16 mouse cellular contexts compared by ENCODE assay signal in genomic region chr3:81242697-81243590, GRCm38 (mm10).
DNase-seq lines count a peak whose midpoint lies in the region; ATAC-seq lines count a peak whose summit lies in the region.
"Had no signal": no experiment of that assay in that cellular context is flagged by ENCODE, and none has a peak within 500 bp of the region (broad histone marks: within the 10 kb centered on the region; RNA-seq: fewer than 3 reads in every experiment).

No protein-coding gene starts in this region.

- WGBS in hindbrain, embryonic 10.5 days: 29% methylated on average over 7 of the region's 7 CpGs
- WGBS in hindbrain, embryonic 14.5 days: 25% methylated on average over 7 of the region's 7 CpGs
- 12% methylated on average over 7 of the region's 7 CpGs for WGBS in limb, embryonic 13.5 days

- no peak overlapping the region for H3K4me3 ChIP-seq in hindbrain, embryonic 10.5 days
- H3K4me3 ChIP-seq in hindbrain, embryonic 14.5 days (replicated peaks; ENCODE audit: low read length): no peak overlapping the region
- no peak overlapping the region for H3K4me3 ChIP-seq in limb, embryonic 13.5 days
- H3K4me3 ChIP-seq: erythroblast, embryonic 14.5 days; neural tube, embryonic 13.5 days had no signal

- ATAC-seq in hindbrain, embryonic 14.5 days (ENCODE audit: low FRiP score): no peak
- peak; percentile 59; the same call in 1 of the 2 replicates for ATAC-seq in limb, embryonic 13.5 days (ENCODE audit: low FRiP score, low read depth)
- ATAC-seq in megakaryocyte-erythroid progenitor cell, adult 5-6 weeks (replicated peaks; ENCODE audit: low FRiP score, low TSS enrichment, poor library complexity, severe bottlenecking): no peak
- no peak for ATAC-seq in monocyte, adult 5-6 weeks (replicated peaks; ENCODE audit: insufficient number of reproducible peaks, low FRiP score, low TSS enrichment, poor library complexity, severe bottlenecking)

- no peaks in the 10 kb centered on the region for H3K36me3 ChIP-seq in hindbrain, embryonic 10.5 days
- H3K36me3 ChIP-seq in hindbrain, embryonic 14.5 days (replicated peaks; ENCODE audit: control insufficient read depth, insufficient read depth): no peaks in the 10 kb centered on the region
- no peaks in the 10 kb centered on the region for H3K36me3 ChIP-seq in limb, embryonic 13.5 days
- H3K36me3 ChIP-seq: neural tube, embryonic 13.5 days had no signal

- H3K9me3 ChIP-seq in hindbrain, embryonic 10.5 days: no peaks in the 10 kb centered on the region
- H3K9me3 ChIP-seq in hindbrain, embryonic 14.5 days (ENCODE audit: control insufficient read depth, low read length): no peaks in the 10 kb centered on the region
- H3K9me3 ChIP-seq in limb, embryonic 13.5 days: no peaks in the 10 kb centered on the region
- H3K9me3 ChIP-seq: neural tube, embryonic 13.5 days had no signal

- H3K27me3 ChIP-seq in hindbrain, embryonic 10.5 days (ENCODE audit: insufficient read depth, poor library complexity, severe bottlenecking): no peaks in the 10 kb centered on the region
- no peaks in the 10 kb centered on the region for H3K27me3 ChIP-seq in hindbrain, embryonic 14.5 days (ENCODE audit: control insufficient read depth, insufficient read depth, low read length)
- H3K27me3 ChIP-seq in limb, embryonic 13.5 days: no peaks in the 10 kb centered on the region
- H3K27me3 ChIP-seq: neural tube, embryonic 13.5 days had no signal

- DNase-seq in hindbrain, embryonic 10.5 days (ENCODE audit: low spot score): peak; percentile 10
- DNase-seq in hindbrain, embryonic 14.5 days (ENCODE audit: low spot score): no peak
- peak; percentile 37 for DNase-seq in embryo, embryonic 11 days
- DNase-seq in kidney, adult 8-10 months: peak; percentile 58 to 75
- no peak for DNase-seq in urinary bladder, adult 2 months (ENCODE audit: low spot score)
- DNase-seq: adrenal gland, postnatal 10 days; B cell, adult 2 months; heart, postnatal 10 days; right cerebral cortex, postnatal 25 days; thymus, adult 2 months had no signal

- no peak overlapping the region for H3K4me2 ChIP-seq in hindbrain, embryonic 14.5 days (replicated peaks)
- peak overlapping the region; percentile 19; the same call in 1 of the 2 replicates for H3K4me2 ChIP-seq in limb, embryonic 13.5 days (replicated peaks)
- H3K4me2 ChIP-seq: neural tube, embryonic 13.5 days had no signal

- no peak overlapping the region for H3K9ac ChIP-seq in hindbrain, embryonic 14.5 days
- H3K9ac ChIP-seq in limb, embryonic 13.5 days: no peak overlapping the region
- H3K9ac ChIP-seq: liver, embryonic 14.5 days; neural tube, embryonic 13.5 days had no signal

- H3K4me1 ChIP-seq in hindbrain, embryonic 10.5 days (replicated peaks): peaks cover 10% of the 10 kb centered on the region; the same call in 1 of the 2 replicates
- no peaks in the 10 kb centered on the region for H3K4me1 ChIP-seq in hindbrain, embryonic 14.5 days (replicated peaks; ENCODE audit: control insufficient read depth, insufficient read depth, low read length)
- peaks cover 20% of the 10 kb centered on the region for H3K4me1 ChIP-seq in limb, embryonic 13.5 days
- H3K4me1 ChIP-seq: neural tube, embryonic 13.5 days had no signal

- no peak overlapping the region for H3K27ac ChIP-seq in hindbrain, embryonic 10.5 days
- no peak overlapping the region for H3K27ac ChIP-seq in hindbrain, embryonic 14.5 days
- peak overlapping the region; percentile 40; the same call in 1 of the 2 replicates for H3K27ac ChIP-seq in limb, embryonic 13.5 days
- H3K27ac ChIP-seq: liver, embryonic 14.5 days; neural tube, embryonic 13.5 days had no signal

Comparison
In these comparisons a context has a peak if more than half of its experiments do, and no peak if none do; other contexts are left out.
1. DNase-seq: peak in hindbrain, embryonic 10.5 days (single experiment), embryo, embryonic 11 days (single experiment) and kidney, adult 8-10 months (2 of 2); none in hindbrain, embryonic 14.5 days (single experiment) and urinary bladder, adult 2 months (single experiment).